Mouse (Mus musculus) neural tube, embryonic 14.5 days (tissue): ENCODE data around the gene Parp16. TPM values are rescaled to one million over a fixed set of nuclear protein-coding genes. Genes with fewer than 3 reads are reported as not detected.
"Not testable (repeated sequence)": the region's sequence is repeated elsewhere in the genome, so short reads cannot be mapped to it uniquely, and the experiment has no call there.

Experiments used
- ATAC-seq: fragments of 200-750 bp; cut with Nextera tagmentation; 2 replicates; pipeline ENCODE4 v1.8.0; 2017; ENCODE audit warnings: low read depth, mild to moderate bottlenecking, moderate TSS enrichment, moderate library complexity
- H3K27ac ChIP-seq: fragments of 300-500 bp; sonication (generic); 2 replicates; pipeline ENCODE4 v1.5.1; 2014; ENCODE audit warnings: low read depth, mild to moderate bottlenecking, control low read depth, low read length, moderate library complexity, mixed read lengths
- H3K27me3 ChIP-seq: fragments of 300-500 bp; sonication (generic); 2 replicates; pipeline ENCODE4 v1.6.1; 2014; ENCODE audit warnings: low read length; ENCODE audit not compliant: control insufficient read depth, insufficient read depth
- H3K36me3 ChIP-seq: fragments of 300-500 bp; sonication (generic); 2 replicates; pipeline ENCODE4 v1.6.1; 2014; ENCODE audit warnings: low read length, mixed read lengths; ENCODE audit not compliant: control insufficient read depth, insufficient read depth
- H3K4me1 ChIP-seq: fragments of 300-500 bp; sonication (generic); 2 replicates; pipeline ENCODE4 v1.6.1; 2014; ENCODE audit warnings: low read length; ENCODE audit not compliant: control insufficient read depth, insufficient read depth
- H3K4me2 ChIP-seq: fragments of 300-500 bp; sonication (generic); 2 replicates; pipeline ENCODE4 v1.6.1; 2014; ENCODE audit warnings: mild to moderate bottlenecking, low read depth, low read length, control low read depth
- H3K4me3 ChIP-seq: fragments of 300-500 bp; sonication (generic); 2 replicates; pipeline ENCODE4 v1.5.1; 2014; ENCODE audit warnings: low read depth, low read length, control low read depth, mixed read lengths
- H3K9ac ChIP-seq: fragments of 300-500 bp; sonication (generic); replicated peaks from 2 replicates; pipeline ENCODE4 v1.6.1; 2014; ENCODE audit warnings: low read depth, mild to moderate bottlenecking, control low read depth, low read length, mixed read lengths
- H3K9me3 ChIP-seq: fragments of 300-500 bp; sonication (generic); 2 replicates; pipeline ENCODE4 v1.6.1; 2016; ENCODE audit warnings: low read length; ENCODE audit not compliant: control insufficient read depth
- WGBS: fragments of 180-500 bp; shearing (Covaris S2); extraction: QIAGEN DNeasy Blood & Tissue Kit; methylation state at CpG from one replicate; pipeline ENCODE4 v1.1.7; 2014; 5-methylcytosine and 5-hydroxymethylcytosine counted together
- polyA plus RNA-seq: library from polyadenylated mRNA; unstranded; fragments of >200 nt; fragmentation: Nextera tagmentation; extraction: Ambion mirVana; gene quantifications from 2 replicates; pipeline ENCODE4 v1.2.1, GENCODE M21; 2014

Gene Parp16
- polyA plus RNA-seq, 1 experiment from 2014 or later: 6.7 TPM

DNA sequence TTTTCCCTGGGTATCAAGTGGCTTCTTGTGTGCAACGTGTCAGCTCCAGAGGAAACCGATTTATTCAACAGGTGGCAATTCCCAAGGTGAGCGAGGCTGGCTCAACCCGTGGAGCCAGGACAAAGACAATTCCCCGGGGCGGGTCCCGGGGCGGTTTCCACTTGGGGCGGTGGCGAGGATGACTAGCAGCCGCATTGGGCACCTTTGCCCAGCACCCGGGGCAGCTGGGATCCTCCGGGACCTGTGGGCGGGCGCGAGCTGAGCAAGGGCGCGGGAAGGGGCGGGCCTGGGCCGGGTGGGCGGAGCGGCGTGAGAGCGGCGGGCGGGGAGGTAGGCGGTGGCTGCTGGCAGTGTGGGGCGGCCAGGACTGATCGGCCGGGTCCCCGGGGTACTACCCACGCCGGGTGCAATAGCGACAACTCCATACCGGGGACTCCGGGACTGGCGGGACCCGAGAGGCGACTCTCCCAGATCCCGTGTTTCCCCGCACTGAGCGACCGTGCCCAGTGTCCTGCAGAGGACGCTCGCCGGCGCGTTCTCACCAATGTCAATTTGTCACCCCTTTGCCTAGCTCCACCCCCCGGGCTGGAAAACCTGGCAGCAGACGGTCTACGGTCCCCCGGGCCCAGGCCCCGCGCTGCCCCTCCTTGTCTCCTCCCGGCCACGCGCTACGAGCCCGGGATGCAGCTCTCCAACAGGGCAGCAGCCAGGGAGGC, 19.8 kb downstream of the Parp16 start:
- Histone ChIP-seq H3K9me3 (no peaks in the 10 kb centered on the region), H3K4me1 (peaks cover 8% of the 10 kb centered on the region; the same call in 1 of the 2 replicates), H3K27me3 (no peaks in the 10 kb centered on the region), H3K36me3 (no peaks in the 10 kb centered on the region), H3K4me2 (peak overlapping the region; percentile 88), H3K4me3 (peak overlapping the region; percentile 50), H3K27ac (peak overlapping the region; percentile 85), H3K9ac (peak overlapping the region; percentile 88)
- WGBS: under 1% methylated on average over 50 of the region's 59 CpGs
- ATAC-seq: peak; percentile 96

- Histone ChIP-seq H3K9me3 (no peaks in the 10 kb centered on the region), H3K36me3 (no peaks in the 10 kb centered on the region), H3K27ac (peak overlapping the region; percentile 85), H3K4me3 (peak overlapping the region; percentile 50), H3K4me1 (peaks cover 8% of the 10 kb centered on the region; the same call in 1 of the 2 replicates), H3K9ac (peak overlapping the region; percentile 88), H3K4me2 (peak overlapping the region; percentile 88), H3K27me3 (no peaks in the 10 kb centered on the region)
- peak; percentile 15 for ATAC-seq
- 10% methylated on average over 31 of the region's 31 CpGs for WGBS
These were observed 20.5 kb downstream of the Parp16 start for GRCm38 (mm10) chr9:65215494-65216126.

DNA sequence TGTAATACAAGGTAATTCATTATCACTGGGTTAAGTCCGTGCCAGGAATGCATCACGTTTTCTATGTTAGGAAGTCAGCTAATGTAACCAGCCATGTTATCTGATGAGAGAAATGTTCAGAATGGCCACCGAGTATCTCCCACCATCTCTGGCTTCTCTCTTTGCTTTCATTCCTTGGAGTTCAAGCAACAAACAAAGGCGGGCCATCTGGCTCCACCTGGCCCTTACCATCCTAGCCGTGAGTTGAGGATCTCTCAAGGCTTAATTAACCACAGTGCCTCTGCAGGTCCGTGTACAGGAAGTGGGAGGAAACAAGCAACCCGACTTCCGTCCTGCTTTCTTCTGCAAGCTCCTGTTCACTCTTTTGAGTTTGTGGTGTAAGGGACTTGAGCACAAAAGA, 21.8 kb downstream of the Parp16 start:
- Histone ChIP-seq H3K9ac (no peak overlapping the region), H3K9me3 (no peaks in the 10 kb centered on the region), H3K4me3 (no peak overlapping the region), H3K36me3 (no peaks in the 10 kb centered on the region), H3K27ac (no peak overlapping the region), H3K4me1 (peaks cover 8% of the 10 kb centered on the region; the same call in 1 of the 2 replicates), H3K4me2 (no peak overlapping the region), H3K27me3 (no peaks in the 10 kb centered on the region)
- ATAC-seq: no peak
- 69% methylated on average over 8 of the region's 8 CpGs for WGBS

GRCm38 (mm10) chr9:65217661-65218060, 22.5 kb downstream of the Parp16 start:
- H3K27ac ChIP-seq: no peak overlapping the region
- no peak for ATAC-seq
- H3K9me3 ChIP-seq: no peaks in the 10 kb centered on the region
- no peak overlapping the region for H3K4me3 ChIP-seq
- no peak overlapping the region for H3K9ac ChIP-seq
- peaks cover 8% of the 10 kb centered on the region; the same call in 1 of the 2 replicates for H3K4me1 ChIP-seq
- no peak overlapping the region for H3K4me2 ChIP-seq
- H3K36me3 ChIP-seq: no peaks in the 10 kb centered on the region
- 69% methylated on average over 6 of the region's 6 CpGs for WGBS
- no peaks in the 10 kb centered on the region for H3K27me3 ChIP-seq

- ATAC-seq: no peak
- WGBS: 72% methylated on average over 1 of the region's 1 CpGs
- Histone ChIP-seq H3K4me1 (peaks cover 8% of the 10 kb centered on the region; the same call in 1 of the 2 replicates), H3K9ac (no peak overlapping the region), H3K36me3 (no peaks in the 10 kb centered on the region), H3K27me3 (no peaks in the 10 kb centered on the region), H3K4me3 (no peak overlapping the region), H3K27ac (no peak overlapping the region), H3K4me2 (no peak overlapping the region), H3K9me3 (no peaks in the 10 kb centered on the region)
These were observed 23.8 kb downstream of the Parp16 start for GRCm38 (mm10) chr9:65218916-65219315.

GRCm38 (mm10) chr9:65220398-65220797, 25.2 kb downstream of the Parp16 start:
- H3K4me3 ChIP-seq, H3K4me1 ChIP-seq, H3K9ac ChIP-seq, H3K27me3 ChIP-seq, H3K36me3 ChIP-seq, ATAC-seq, H3K27ac ChIP-seq, H3K4me2 ChIP-seq, H3K9me3 ChIP-seq: not testable (repeated sequence)
- WGBS: 53% methylated on average over 3 of the region's 3 CpGs

- Histone ChIP-seq H3K9ac (no peak overlapping the region), H3K4me2 (no peak overlapping the region), H3K4me1 (no peaks in the 10 kb centered on the region), H3K27ac (no peak overlapping the region), H3K36me3 (no peaks in the 10 kb centered on the region), H3K4me3 (no peak overlapping the region), H3K9me3 (no peaks in the 10 kb centered on the region), H3K27me3 (no peaks in the 10 kb centered on the region)
- no peak for ATAC-seq
- WGBS: 89% methylated on average over 6 of the region's 6 CpGs
These were observed 28.8 kb downstream of the Parp16 start for GRCm38 (mm10) chr9:65223927-65224326.

GRCm38 (mm10) chr9:65225795-65226194, 30.6 kb downstream of the Parp16 start:
- no peak overlapping the region for H3K27ac ChIP-seq
- WGBS: 32% methylated on average over 4 of the region's 4 CpGs
- ATAC-seq: no peak
- H3K9me3 ChIP-seq: no peaks in the 10 kb centered on the region
- H3K4me3 ChIP-seq: no peak overlapping the region
- no peaks in the 10 kb centered on the region for H3K36me3 ChIP-seq
- H3K4me2 ChIP-seq: no peak overlapping the region
- H3K27me3 ChIP-seq: no peaks in the 10 kb centered on the region
- H3K4me1 ChIP-seq: no peaks in the 10 kb centered on the region
- no peak overlapping the region for H3K9ac ChIP-seq

GRCm38 (mm10) chr9:65230250-65230649, 35.1 kb downstream of the Parp16 start:
- WGBS: 76% methylated on average over 6 of the region's 6 CpGs
- Histone ChIP-seq H3K36me3 (no peaks in the 10 kb centered on the region), H3K9me3 (no peaks in the 10 kb centered on the region), H3K4me2 (no peak overlapping the region), H3K4me3 (no peak overlapping the region), H3K9ac (no peak overlapping the region), H3K4me1 (no peaks in the 10 kb centered on the region), H3K27ac (no peak overlapping the region), H3K27me3 (no peaks in the 10 kb centered on the region)
- no peak for ATAC-seq
